Mouse (Mus musculus) Muller cell, postnatal 12 days (primary cell): ENCODE measurements around the gene Tmed4.

Experiments used
- DNase-seq: peaks from one replicate; pipeline ENCODE4 v3.0.0-alpha.2; 2015; ENCODE audit errors: inconsistent ontology term

Tmed4 gene

DNA sequence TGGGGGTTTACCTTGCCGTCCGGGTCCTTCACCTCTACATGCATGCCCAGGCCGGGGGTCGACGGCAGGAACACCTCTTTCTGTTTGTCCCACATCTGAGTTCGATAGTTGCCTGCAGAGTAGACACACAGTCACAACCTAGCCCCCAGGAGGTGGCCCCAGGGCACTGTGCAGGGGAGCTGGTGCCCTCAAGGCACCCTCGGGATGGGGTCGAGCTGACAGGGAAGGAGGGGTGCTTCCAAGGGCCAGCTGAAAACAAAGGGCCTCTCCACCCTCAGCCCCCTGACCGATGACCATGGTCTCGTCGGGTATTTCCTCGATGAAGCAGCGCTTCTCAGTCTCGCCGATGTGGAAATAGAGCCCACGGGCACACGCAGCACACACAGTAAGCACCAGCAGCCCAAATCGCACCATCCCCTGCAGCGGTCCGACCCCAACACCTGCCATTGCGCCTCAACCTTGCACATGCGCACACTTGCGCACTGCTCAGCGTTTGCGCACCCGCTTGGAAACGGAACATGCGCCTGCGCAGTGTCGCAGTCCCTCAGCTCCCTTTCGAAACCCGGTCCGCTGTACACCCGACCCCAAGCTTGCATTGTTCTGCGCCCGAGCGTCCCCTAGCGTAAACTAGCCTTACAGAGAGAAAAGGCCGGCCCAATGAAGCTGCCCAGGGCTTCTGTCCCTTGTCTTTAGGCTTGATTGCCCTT, at the start of gene Tmed4:
Gene Tmed4 (minus strand): TSS at position 484 of the 707 bp plus-strand sequence.
- peak; percentile 94 for DNase-seq

DNA sequence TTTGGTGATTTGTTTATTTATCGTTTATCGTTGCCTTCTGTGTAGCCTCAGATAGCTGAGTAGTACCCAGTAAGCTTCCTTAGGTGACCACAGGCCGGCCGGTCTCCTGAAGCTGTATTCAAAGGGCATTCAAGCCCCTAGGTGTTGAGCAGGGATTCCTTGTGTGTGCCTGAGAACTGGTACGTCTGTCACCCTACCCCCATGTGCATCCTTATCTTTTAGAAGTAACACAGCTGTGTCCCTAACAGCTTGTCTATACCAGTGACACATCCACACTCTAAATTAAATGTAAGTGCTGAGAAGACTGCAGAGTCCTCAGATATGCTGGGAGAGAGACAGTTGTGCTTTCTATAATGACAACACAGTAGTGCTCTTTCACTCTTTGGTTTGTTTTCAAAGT, 48.7 kb upstream of the Tmed4 start:
- DNase-seq, result no peak

DNA sequence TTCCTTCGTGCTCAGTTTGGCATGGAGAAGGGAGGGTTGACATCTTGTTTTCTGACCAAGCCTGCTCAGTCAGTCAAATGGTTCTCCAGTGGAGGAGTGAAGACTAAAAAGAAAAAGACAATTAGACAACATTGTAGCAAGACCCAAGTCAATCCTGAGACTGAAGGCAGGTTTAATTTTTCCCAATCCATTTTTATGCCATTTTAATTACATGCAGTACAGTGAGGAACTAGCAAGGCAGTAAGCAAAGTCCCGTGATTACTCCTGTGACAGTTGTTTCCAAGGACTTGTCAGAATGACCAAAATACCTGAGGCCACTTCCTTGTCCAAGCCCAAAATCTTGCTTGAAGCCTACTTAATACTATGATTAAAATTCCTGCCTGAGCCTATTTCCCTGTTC, 47.4 kb upstream of the Tmed4 start:
- DNase-seq, result no peak

DNA sequence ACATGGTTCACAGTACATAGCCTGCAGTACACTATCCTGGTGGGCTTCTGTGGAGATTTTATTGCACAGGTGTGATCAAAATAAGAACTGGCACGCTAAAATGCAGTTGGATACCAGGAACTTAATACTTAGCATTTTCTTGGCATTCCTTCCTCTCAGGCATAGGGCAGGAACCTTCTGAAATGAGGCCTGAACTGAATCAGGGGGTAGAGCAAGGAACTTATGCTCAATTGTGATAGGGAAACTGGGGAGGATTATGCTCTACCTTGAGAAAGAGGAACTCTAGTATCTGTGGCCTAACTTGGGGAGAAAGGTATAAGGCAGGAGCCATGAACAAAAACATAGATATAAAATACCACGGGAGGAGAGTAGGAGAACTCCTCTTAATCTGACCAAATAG, 44.7 kb upstream of the Tmed4 start:
- no peak for DNase-seq

DNA sequence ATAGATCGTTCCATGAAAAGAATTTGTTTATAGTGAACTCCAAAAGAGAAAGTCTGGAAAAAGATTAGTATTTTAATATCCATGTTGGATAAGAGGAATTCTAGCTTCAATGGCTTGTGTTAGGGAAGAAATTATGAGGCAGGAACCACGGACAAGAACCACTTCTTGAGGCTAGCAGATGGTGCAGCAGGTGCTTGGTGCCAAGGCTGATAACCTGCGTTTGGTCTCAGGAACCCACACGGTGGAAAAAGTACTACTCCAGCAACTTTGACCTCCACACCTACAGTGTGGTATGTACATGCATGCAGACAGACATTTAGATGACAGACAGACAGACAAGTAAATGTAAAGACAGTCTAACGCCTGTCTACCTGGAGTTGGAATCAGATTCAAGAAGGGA, 43.9 kb upstream of the Tmed4 start:
- no peak for DNase-seq

DNA sequence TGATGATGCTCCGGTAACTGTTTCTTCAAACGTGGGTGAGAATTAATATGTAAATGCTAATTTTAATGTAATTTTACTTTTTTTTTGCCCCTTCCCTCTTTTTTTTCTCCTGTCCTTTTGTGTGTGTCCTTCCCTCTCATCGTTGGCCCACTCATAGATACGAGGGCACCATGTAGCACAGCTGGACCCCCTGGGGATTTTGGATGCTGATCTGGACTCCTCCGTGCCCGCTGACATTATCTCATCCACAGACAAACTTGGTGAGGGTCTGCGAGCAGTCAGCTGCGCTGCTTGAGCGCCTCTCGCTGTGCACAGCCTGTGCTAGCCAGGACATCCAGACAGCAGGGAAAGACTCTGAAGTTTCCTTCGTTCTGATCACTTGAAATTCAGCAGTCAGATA, 42.2 kb upstream of the Tmed4 start:
- no peak for DNase-seq

DNA sequence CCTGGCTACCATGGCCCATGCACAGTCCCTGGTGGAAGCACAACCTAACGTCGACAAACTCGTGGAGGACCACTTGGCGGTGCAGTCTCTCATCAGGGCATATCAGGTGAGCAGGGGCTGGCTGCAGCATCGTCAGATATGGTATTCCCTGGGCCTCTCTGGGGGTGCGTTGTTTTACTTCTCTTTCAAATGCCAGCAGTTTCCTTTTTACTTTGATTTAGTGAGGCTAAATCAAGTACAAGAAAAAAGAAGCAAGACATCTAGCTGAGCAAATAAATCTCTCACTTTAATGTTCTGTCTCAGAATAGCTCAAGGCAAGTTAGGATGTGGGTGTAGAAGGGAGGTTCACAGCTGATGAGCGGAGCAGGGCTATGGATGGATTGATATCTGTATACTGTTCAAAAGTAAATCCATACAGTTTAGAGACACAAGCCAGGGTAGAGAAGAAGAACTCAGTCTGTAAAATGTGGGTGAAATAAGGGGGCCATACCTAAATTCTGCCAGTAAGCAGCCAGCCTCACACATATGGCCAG, 39.3 kb upstream of the Tmed4 start:
- no peak for DNase-seq

DNA sequence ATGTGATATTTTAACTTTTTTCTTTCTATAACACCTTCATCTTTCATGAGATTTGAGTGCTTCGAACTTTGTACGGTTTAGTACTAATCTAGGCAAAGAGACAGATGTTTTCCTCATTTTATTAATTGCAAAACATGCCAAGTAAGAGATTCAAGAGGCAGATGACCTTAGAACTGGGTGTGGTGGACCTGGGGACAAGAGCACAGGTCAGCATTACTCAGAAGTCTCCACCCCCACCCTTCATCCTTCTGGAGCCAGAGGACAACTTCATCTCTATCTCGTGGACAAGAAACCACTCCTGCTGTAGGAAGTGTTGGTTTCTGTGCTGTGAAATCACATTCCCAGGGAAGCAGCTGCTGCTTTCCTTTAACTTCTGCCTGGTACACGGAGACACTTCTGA, 33.5 kb upstream of the Tmed4 start:
- DNase-seq, result no peak

DNA sequence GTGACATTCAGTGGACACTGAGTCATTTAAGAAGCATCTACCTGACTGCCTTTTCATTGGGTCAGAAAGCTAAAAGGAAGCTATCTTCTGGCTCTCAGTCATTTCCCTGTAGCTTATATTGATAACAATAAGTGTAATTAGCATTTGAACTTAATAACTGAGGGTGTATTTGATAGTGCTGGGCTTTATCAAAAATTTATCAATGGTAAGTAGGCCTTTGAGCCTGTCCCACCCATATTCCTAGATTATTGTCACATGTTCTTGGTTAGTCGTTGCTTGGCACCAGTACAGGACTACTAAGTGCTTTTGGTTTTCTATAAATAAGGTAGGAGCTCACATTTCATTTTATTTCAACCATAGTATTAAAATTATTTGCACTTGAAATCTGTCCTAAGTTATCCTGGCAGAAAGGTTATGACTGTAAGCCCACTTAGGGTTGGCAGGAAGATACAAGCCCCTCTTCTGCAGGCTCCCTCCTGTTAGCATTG, 31.3 kb upstream of the Tmed4 start:
- DNase-seq, result no peak

DNA sequence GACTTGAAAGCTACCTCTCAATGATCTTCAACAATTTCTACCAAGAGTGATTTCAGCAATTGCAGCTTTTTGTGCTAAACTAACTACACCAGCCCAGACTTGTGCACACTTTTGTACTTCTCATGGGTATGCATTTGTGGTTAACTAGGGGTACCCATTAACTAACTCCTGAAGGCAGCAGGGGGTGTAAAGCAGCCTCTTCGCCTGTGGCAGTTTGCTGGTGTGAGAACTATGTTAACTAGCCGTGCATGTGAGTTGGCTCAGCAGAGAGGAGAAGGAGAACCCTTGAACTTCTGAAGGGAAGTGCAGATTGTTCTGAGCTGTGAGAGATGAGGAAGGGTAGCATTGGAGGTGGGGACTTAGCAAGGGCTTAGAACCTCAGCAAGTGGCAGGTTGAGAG, 28.1 kb upstream of the Tmed4 start:
- DNase-seq, result no peak

DNA sequence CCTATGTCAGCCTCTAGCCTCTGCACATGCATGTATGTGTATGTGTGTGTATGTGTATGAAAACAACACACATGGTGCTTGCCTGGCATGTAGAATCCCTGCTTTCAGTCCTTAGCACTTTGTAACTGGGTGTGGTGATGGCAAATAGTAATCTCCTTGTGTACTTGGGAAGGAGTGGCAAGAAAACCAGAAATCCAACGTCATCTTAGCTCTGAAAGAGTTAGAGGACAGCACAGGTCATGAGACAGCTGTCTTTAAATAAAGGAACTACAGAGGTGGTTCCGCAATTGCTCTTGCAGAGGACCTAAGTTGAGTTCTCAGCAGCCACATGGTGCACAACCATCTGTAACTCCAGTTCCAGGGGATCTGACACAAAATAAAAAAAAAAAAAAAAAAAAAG, 24.8 kb upstream of the Tmed4 start:
- no peak for DNase-seq

DNA sequence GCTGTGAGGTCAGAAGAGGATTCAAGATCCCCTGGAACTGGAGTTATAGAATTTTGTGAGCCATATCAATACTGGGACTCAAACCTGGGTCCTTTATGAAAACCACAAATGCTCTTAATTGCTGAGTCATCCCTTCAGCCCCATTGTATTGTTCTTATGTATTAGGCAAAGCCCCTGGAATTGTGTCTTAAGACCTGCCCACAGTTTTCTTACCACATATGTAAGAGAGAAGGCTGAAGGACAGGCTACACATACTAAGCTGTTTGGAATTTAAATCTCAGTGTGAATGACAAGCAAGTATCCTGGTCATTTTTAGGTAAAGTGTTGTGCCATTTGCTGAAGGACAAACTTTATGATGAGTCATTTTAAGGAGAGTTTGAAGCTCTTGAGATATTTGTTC, 21.4 kb upstream of the Tmed4 start:
- DNase-seq, result no peak

DNA sequence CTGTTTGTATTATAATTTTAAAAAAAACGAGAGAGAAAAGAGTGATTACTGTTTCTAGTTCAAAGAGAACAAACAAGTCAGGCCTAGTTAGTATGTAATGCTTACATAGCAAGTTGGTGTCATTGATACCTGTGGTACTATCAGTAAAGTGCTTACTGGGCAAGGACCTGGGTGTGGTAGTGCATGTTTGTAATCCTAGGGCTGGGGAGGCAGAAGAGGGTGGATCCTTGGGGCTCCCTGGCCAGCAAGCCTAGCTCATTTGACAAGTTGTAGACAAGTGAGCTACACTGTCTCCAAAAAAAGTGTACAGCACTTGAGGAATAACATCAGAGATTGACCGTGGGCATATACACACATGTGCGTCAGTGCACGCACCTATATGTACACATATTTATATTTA, 20.0 kb upstream of the Tmed4 start:
- no peak for DNase-seq

DNA sequence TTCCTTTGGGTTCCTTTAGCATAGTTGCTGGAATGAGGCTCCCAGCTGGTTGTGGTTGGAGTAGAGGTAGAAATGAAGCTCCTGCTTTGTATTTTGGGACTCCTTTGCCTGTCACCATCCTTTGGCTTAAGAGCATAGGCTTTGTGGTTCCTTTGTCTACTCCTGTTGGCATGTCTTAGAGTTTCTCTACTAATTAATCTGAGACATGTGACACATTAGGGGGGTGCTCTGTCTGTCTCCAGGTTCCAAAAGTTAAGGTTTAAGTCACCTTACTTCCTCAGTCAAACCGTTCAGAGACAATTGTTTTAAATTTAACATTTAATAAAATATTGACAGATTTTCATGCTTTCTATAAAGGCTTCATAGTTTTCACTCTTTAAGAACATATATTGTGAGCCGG, 18.9 kb upstream of the Tmed4 start:
- DNase-seq, result no peak

DNA sequence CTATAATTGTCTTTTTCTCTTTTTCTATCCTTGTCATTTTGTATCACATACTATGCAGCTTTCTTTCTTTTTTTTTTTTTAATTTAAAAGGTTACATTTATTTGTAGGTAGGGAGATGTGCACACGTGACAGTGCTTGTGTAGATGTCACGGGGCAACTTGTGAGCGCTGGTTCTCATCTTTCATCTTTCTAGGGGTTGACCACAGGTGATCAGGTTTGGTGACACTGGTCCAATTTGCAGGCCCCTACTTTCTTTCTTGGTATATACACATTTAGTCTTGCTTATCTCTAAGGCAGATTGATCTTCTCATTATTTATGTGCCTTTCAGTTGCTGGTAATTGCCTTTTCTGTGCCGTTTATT, 18.3 kb upstream of the Tmed4 start:
- DNase-seq, result no peak

DNA sequence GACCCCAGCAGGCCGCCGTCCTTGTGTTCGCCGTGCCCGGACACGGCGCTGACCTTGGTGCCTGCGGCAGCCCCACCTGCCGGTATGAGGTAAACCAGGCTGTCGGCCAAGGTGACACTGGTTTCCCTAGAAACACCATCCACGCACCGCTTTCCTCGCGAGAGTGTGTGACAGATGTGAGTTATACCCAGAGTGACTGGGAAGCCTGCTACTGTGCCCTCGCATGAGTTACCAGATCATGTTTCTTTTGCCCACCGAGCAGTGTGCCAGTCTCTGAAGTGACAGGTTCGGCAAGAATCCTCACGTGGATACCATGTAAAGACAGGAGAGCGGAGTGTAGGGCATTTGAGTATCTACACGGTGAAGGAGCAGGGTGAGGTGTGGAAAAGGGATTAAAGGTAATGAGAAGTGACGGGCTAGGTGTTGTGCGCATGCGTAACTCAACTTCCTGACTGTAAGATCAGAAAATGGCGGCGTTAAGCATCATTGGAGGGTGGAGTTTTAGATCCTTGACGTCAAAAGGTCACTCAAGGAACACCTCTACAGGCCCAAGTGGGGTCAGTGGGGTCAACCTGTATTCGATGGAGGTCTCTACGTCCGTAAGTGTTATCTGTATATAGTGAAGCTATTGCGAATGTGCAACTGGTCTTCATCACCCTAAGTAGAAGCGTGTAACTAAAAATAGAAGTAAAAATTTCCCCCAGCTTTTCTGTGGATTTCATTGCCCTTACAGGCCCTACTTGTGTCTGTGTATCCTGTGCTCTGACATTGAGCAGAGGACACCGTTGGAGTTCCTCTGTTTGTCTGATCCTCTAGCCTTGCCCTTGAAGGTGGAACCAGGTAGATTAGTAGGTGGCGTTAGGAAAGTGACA, 17.7 kb upstream of the Tmed4 start:
- no peak for DNase-seq

DNA sequence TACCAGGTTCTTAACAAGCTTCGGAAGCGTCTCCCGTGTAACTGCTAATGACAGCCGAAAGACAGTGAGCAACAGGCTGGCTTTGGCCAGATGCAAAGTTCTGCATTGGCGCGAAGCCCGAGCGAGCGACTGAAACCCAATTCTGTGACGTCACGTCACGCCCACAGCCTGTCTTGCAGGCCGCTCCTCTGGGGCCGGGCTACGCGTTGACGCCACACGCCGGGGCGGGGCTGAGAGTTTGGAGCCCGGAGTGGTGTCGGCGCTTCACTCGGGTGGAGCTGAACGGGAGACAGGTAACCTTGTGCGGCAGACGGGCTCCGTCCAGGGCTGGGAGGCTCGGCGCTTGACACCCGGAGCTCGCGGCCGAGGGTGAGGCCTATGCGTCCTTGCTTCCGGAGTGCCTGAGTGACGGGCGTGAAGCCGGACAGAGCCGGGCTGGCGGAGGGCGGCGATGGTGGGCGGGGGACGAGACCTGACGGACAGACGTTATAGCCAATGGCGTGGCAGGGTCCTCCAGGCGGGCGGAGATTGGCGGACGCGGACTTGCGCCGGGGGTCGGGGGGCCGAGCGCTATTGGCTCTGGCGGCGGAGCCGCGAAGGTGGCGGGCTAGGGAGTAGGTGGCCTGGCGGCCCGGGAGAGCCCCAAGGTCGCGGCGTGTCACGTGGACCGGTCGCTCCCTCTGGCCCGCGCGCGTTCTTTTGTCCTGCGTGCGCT, 16.9 kb upstream of the Tmed4 start, which contains the start of gene Ogdh:
Gene Ogdh (plus strand): TSS at position 233 of the 715 bp plus-strand sequence.
- peak; percentile 99 for DNase-seq

DNA sequence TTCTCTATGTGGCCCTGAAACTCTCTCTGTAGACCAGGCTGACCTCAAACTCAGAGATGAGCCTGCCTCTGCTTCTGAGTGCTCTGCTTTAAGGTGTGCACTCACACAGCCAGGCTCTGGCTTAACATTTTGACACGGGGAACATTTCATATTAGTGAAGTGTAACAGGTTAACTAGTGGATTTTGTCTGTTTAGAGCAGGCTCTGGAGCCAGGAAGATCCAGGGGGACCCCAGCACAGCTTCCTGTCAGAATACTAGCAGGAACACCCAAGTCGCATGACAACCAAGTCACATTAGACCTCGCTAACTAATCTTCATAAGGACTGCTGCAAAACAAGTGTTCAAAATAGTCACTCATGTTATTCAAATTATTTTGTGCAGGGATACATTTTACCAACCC, 16.2 kb upstream of the Tmed4 start:
- DNase-seq, result no peak

DNA sequence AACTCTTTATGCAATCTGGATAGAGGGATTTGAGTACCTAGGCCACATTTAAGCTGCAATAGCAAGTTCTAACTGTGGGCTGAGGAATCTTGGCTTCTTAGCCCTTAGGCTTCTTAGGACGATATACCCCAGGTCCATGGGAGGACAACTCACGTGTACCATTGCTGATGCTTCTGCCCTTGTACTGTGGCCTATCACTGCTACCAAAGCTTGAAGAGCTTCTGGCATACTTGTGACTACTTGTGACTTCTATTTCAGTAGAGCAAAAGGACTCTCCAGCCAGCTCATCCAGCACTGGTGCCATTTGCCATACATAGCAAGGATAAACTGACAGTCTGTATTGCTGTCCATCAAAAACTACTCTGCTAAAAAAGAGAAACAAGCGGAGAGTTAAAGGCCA, 15.5 kb upstream of the Tmed4 start:
- no peak for DNase-seq

DNA sequence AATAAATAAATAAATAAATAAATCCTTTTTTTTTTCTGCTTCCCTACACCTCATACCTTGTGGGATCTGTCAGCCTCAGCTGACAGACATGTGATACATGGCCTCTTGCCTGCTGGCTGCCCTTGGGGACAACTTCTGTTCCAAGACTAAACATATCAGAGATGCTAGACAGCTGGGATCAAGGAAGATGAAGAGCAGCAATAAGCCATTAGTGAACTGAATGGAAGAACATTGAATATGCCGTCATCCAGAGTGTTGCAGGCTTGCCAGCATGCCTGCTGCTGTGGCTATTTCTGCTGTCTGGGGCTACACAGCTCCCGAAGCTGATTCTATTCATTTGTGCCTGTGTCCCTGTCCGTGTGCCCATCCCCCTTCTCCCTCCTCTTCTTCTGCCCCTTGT, 8.3 kb upstream of the Tmed4 start:
- no peak for DNase-seq

DNA sequence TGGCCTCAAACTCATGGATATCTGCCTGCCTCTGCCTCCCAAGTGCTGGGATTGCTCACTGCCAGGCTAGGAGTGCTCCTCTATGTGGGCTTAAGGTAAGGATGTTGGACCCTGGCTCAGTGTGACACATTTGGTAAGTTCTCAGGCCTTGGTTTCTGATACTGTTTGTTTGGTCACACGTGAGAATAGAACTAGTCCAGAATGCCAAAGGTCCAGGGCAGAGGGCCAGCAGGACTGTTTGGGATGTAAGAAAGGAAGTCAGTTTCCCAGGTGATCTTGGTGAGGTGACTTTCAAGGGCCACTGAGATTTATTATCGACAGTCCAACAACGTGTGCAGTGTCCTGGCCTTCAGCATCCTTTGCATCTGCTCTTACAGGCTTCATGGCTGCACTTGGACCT, 1.8 kb upstream of the Tmed4 start:
- no peak for DNase-seq

DNA sequence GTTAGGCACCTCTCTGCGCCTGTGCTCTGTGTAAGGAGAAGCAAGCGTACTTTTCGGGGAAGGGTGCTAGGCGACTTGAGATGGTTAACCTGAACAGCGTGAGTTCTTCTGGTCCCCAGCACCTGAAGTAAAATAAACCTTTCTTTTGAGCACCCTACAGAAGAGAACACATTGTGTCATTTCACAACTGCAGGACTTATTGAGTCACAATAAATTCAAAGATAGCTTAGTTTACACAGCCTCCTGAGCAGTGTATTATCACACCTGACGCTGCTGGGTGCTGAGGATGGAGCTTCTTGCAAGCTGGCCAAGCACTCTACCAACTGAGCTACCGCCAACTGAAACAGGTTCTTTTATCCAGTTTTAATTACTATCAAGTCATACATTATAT, 419 bp upstream of the Tmed4 start:
- no peak for DNase-seq
